In genomic region chr11:75823506-75823905, GRCm38 (mm10) we compare ENCODE assay signal across 22 mouse cellular contexts. TPM values are rescaled to one million over a fixed set of nuclear protein-coding genes. Genes with fewer than 3 reads are reported as not detected.
"Had no signal": no experiment of that assay in that cellular context is flagged by ENCODE, and none has a peak within 500 bp of the region (broad histone marks: within the 10 kb centered on the region; RNA-seq: fewer than 3 reads in every experiment).

No protein-coding gene starts in this region.

- H3K4me2 ChIP-seq: lung, embryonic 14.5 days; midbrain, embryonic 13.5 days; neural tube, embryonic 13.5 days had no signal

- H3K27ac ChIP-seq: kidney, postnatal 0 days; layer of hippocampus, adult 2 months; liver, embryonic 14.5 days; macrophage; midbrain, embryonic 13.5 days; neural tube, embryonic 13.5 days; stomach, postnatal 0 days had no signal

- ATAC-seq: liver, postnatal 0 days; lung, postnatal 0 days; midbrain, embryonic 13.5 days; midbrain, embryonic 16.5 days had no signal

- H3K36me3 ChIP-seq: midbrain, embryonic 13.5 days; neural tube, embryonic 13.5 days had no signal

- H3K9me3 ChIP-seq: midbrain, embryonic 13.5 days; neural tube, embryonic 13.5 days had no signal

- H3K27me3 ChIP-seq: midbrain, embryonic 13.5 days; neural tube, embryonic 13.5 days had no signal

- H3K4me3 ChIP-seq: layer of hippocampus, adult 2 months; midbrain, embryonic 13.5 days; myocyte; neural tube, embryonic 13.5 days had no signal

- H3K9ac ChIP-seq: liver, embryonic 14.5 days; liver, postnatal 0 days; lung, embryonic 14.5 days; midbrain, embryonic 13.5 days; neural tube, embryonic 13.5 days had no signal

- DNase-seq: kidney, adult 2 months; kidney, postnatal 25 days; layer of hippocampus, adult 9-11 months; liver, postnatal 0 days; lung, embryonic 14.5 days; right cerebral cortex, postnatal 14 days; right cerebral cortex, postnatal 4 days; thymus, adult 18-20 months; thymus, postnatal 36 days had no signal

RNA-seq across cellular contexts. Expression of gene Doc2b, which starts 27.7 kb away (rescaled TPM):
- total RNA-seq: megakaryocyte, adult 5-6 weeks; monocyte, adult 5-6 weeks; neutrophil, adult 5-6 weeks had no signal
- polyA plus RNA-seq: liver, postnatal 0 days; macrophage had no signal
